Mouse (Mus musculus): ENCODE data around the gene 4932429P05Rik. TPM values are rescaled to one million over a fixed set of nuclear protein-coding genes. Genes with fewer than 3 reads are reported as not detected.

The 4932429P05Rik gene
- total RNA-seq (2023) = not detected in 4 replicates

GRCm38 (mm10) chrX:89751968-89752367, at the start of gene 4932429P05Rik:
TSS of gene 4932429P05Rik (plus strand) at chrX:89752268.

Other genes with a start within 250 kb of the 4932429P05Rik start
- not detected in 4 replicates for gene 4930415L06Rik, start 180.6 kb downstream of the 4932429P05Rik start, total RNA-seq (2023)

All from B cell, adult 62 days (primary cell).